Mouse (Mus musculus): Measurements from ENCODE around the gene Pde7b. TPM values are rescaled to one million over a fixed set of nuclear protein-coding genes. Genes with fewer than 3 reads are reported as not detected.

Pde7b gene
- polyA plus RNA-seq, 1 experiment from 2014 or later = 5.0 TPM

GRCm38 (mm10) chr10:20556477-20556876 lies 168.4 kb downstream of the Pde7b start:
- no peak for ATAC-seq
- DNase-seq (ENCODE audit: low spot score) = no peak

GRCm38 (mm10) chr10:20551341-20551740 lies 173.5 kb downstream of the Pde7b start:
- TF ChIP-seq CTCF (IDR thresholded peaks at IDR 0.05) (no peak), EP300 (IDR thresholded peaks at IDR 0.05) (no peak)
- Histone ChIP-seq H3K4me3 (ENCODE audit: low read depth, low read length) (no peak overlapping the region), H3K9me3 (ENCODE audit: low read length) (no peaks in the 10 kb centered on the region), H3K36me3 (ENCODE audit: insufficient read depth, low read length) (no peaks in the 10 kb centered on the region), H3K4me2 (replicated peaks; ENCODE audit: low read depth, low read length) (no peak overlapping the region), H3K9ac (replicated peaks; ENCODE audit: low read depth) (no peak overlapping the region), H3K4me1 (ENCODE audit: insufficient read depth, low read depth, low read length) (peaks cover 11% of the 10 kb centered on the region; the same call in 1 of the 2 replicates), H3K27me3 (replicated peaks; ENCODE audit: insufficient read depth, low read length) (no peaks in the 10 kb centered on the region), H3K27ac (ENCODE audit: low read length) (no peak overlapping the region)
- no peak for DNase-seq (ENCODE audit: low spot score)
- ATAC-seq = no peak

More at GRCm38 (mm10) chr10:20556477-20556876, 168.4 kb downstream of the Pde7b start:
- Histone ChIP-seq H3K4me2 (replicated peaks; ENCODE audit: low read depth, low read length) (no peak overlapping the region), H3K36me3 (ENCODE audit: insufficient read depth, low read length) (no peaks in the 10 kb centered on the region), H3K4me1 (ENCODE audit: insufficient read depth, low read depth, low read length) (no peaks in the 10 kb centered on the region), H3K27me3 (replicated peaks; ENCODE audit: insufficient read depth, low read length) (no peaks in the 10 kb centered on the region), H3K9ac (replicated peaks; ENCODE audit: low read depth) (no peak overlapping the region), H3K9me3 (ENCODE audit: low read length) (no peaks in the 10 kb centered on the region), H3K4me3 (ENCODE audit: low read depth, low read length) (no peak overlapping the region), H3K27ac (ENCODE audit: low read length) (no peak overlapping the region)
- TF ChIP-seq EP300 (IDR thresholded peaks at IDR 0.05) (no peak), CTCF (IDR thresholded peaks at IDR 0.05) (no peak)
- WGBS = 46% methylated on average over 7 of the region's 7 CpGs

GRCm38 (mm10) chr10:20550771-20551170 lies 174.1 kb downstream of the Pde7b start:
- Histone ChIP-seq H3K27me3 (replicated peaks; ENCODE audit: insufficient read depth, low read length) (no peaks in the 10 kb centered on the region), H3K9ac (replicated peaks; ENCODE audit: low read depth) (no peak overlapping the region), H3K9me3 (ENCODE audit: low read length) (no peaks in the 10 kb centered on the region), H3K36me3 (ENCODE audit: insufficient read depth, low read length) (no peaks in the 10 kb centered on the region), H3K4me1 (ENCODE audit: insufficient read depth, low read depth, low read length) (peaks cover 11% of the 10 kb centered on the region; the same call in 1 of the 2 replicates), H3K27ac (ENCODE audit: low read length) (no peak overlapping the region), H3K4me2 (replicated peaks; ENCODE audit: low read depth, low read length) (no peak overlapping the region), H3K4me3 (ENCODE audit: low read depth, low read length) (no peak overlapping the region)
- WGBS = 20% methylated on average over 3 of the region's 3 CpGs
- DNase-seq (ENCODE audit: low spot score) (peak; percentile 17), ATAC-seq (no peak)
- TF ChIP-seq EP300 (IDR thresholded peaks at IDR 0.05) (no peak), CTCF (IDR thresholded peaks at IDR 0.05) (no peak)

- ATAC-seq = peak; percentile 31
- Histone ChIP-seq H3K27me3 (replicated peaks; ENCODE audit: insufficient read depth, low read length) (no peaks in the 10 kb centered on the region), H3K4me2 (replicated peaks; ENCODE audit: low read depth, low read length) (no peak overlapping the region), H3K4me1 (ENCODE audit: insufficient read depth, low read depth, low read length) (peaks cover 11% of the 10 kb centered on the region; the same call in 1 of the 2 replicates), H3K27ac (ENCODE audit: low read length) (no peak overlapping the region), H3K9me3 (ENCODE audit: low read length) (no peaks in the 10 kb centered on the region), H3K36me3 (ENCODE audit: insufficient read depth, low read length) (no peaks in the 10 kb centered on the region), H3K9ac (replicated peaks; ENCODE audit: low read depth) (no peak overlapping the region), H3K4me3 (ENCODE audit: low read depth, low read length) (no peak overlapping the region)
- no peak for TF ChIP-seq CTCF (IDR thresholded peaks at IDR 0.05)
- peak; percentile 31; the same call in 1 of the 2 replicates for TF ChIP-seq EP300 (IDR thresholded peaks at IDR 0.05)
- 24% methylated on average over 5 of the region's 5 CpGs for WGBS
- peak; percentile 58 for DNase-seq (ENCODE audit: low spot score)
These were observed 174.7 kb downstream of the Pde7b start for GRCm38 (mm10) chr10:20550161-20550560.

GRCm38 (mm10) chr10:20548833-20549710 lies 175.8 kb downstream of the Pde7b start:
- Histone ChIP-seq H3K27ac (ENCODE audit: low read length) (0 out of 2 replicates have a peak overlapping the region, but pooled peaks have one; percentile 6), H3K4me3 (ENCODE audit: low read depth, low read length) (no peak overlapping the region), H3K9me3 (ENCODE audit: low read length) (no peaks in the 10 kb centered on the region), H3K36me3 (ENCODE audit: insufficient read depth, low read length) (no peaks in the 10 kb centered on the region), H3K9ac (replicated peaks; ENCODE audit: low read depth) (no peak overlapping the region), H3K4me1 (ENCODE audit: insufficient read depth, low read depth, low read length) (peaks cover 11% of the 10 kb centered on the region; the same call in 1 of the 2 replicates), H3K27me3 (replicated peaks; ENCODE audit: insufficient read depth, low read length) (no peaks in the 10 kb centered on the region), H3K4me2 (replicated peaks; ENCODE audit: low read depth, low read length) (peak overlapping the region; percentile 68)
- peak; percentile 45; the same call in 1 of the 2 replicates for ATAC-seq
- WGBS = 45% methylated on average over 13 of the region's 13 CpGs
- TF ChIP-seq EP300 (IDR thresholded peaks at IDR 0.05) = no peak
- TF ChIP-seq CTCF (IDR thresholded peaks at IDR 0.05) = no peak
- DNase-seq (ENCODE audit: low spot score) = peak; percentile 58

GRCm38 (mm10) chr10:20547951-20548551 lies 176.8 kb downstream of the Pde7b start:
- Histone ChIP-seq H3K27me3 (replicated peaks; ENCODE audit: insufficient read depth, low read length) (no peaks in the 10 kb centered on the region), H3K36me3 (ENCODE audit: insufficient read depth, low read length) (no peaks in the 10 kb centered on the region), H3K9me3 (ENCODE audit: low read length) (no peaks in the 10 kb centered on the region), H3K9ac (replicated peaks; ENCODE audit: low read depth) (peak overlapping the region; percentile 43), H3K27ac (ENCODE audit: low read length) (peak overlapping the region; percentile 67), H3K4me1 (ENCODE audit: insufficient read depth, low read depth, low read length) (peaks cover 11% of the 10 kb centered on the region; the same call in 1 of the 2 replicates), H3K4me3 (ENCODE audit: low read depth, low read length) (peak overlapping the region; percentile 35), H3K4me2 (replicated peaks; ENCODE audit: low read depth, low read length) (peak overlapping the region; percentile 68)
- TF ChIP-seq EP300 (IDR thresholded peaks at IDR 0.05) (no peak), CTCF (IDR thresholded peaks at IDR 0.05) (peak; percentile 65)
- peak; percentile 67 for ATAC-seq
- WGBS = 2% methylated on average over 19 of the region's 19 CpGs
- DNase-seq (ENCODE audit: low spot score) = peak; percentile 61
